Mouse (Mus musculus) neural tube, embryonic 11.5 days (tissue): Measurements from ENCODE around the gene Harbi1. TPM values are rescaled to one million over a fixed set of nuclear protein-coding genes. Genes with fewer than 3 reads are reported as not detected.

Experiments
- ATAC-seq: fragments of 200-750 bp; cut with Nextera tagmentation; 2 replicates; pipeline ENCODE4 v1.8.0; 2017; ENCODE audit warnings: moderate number of reproducible peaks, mild to moderate bottlenecking, moderate TSS enrichment, moderate library complexity; ENCODE audit not compliant: insufficient read depth, low FRiP score, low TSS enrichment
- DNase-seq: peaks from one replicate; pipeline ENCODE4 v3.0.0-alpha.2; 2015; ENCODE audit warnings: low spot score
- H3K27ac ChIP-seq: fragments of 300-500 bp; sonication (generic); 2 replicates; pipeline ENCODE4 v1.5.1; 2014; ENCODE audit warnings: low read depth, mild to moderate bottlenecking, low read length
- H3K27me3 ChIP-seq: fragments of 300-500 bp; sonication (generic); 2 replicates; pipeline ENCODE4 v1.6.1; 2014; ENCODE audit warnings: mild to moderate bottlenecking, low read length, mixed read lengths; ENCODE audit not compliant: control insufficient read depth, insufficient read depth
- H3K36me3 ChIP-seq: fragments of 300-500 bp; sonication (generic); 2 replicates; pipeline ENCODE4 v1.6.1; 2014; ENCODE audit warnings: mild to moderate bottlenecking, low read length, moderate library complexity, mixed read lengths; ENCODE audit not compliant: control insufficient read depth, insufficient read depth
- H3K4me1 ChIP-seq: fragments of 300-500 bp; sonication (generic); 2 replicates; pipeline ENCODE4 v1.6.1; 2014; ENCODE audit warnings: low read length, mixed read lengths; ENCODE audit not compliant: control insufficient read depth, insufficient read depth
- H3K4me2 ChIP-seq: fragments of 300-500 bp; sonication (generic); 2 replicates; pipeline ENCODE4 v1.6.1; 2014; ENCODE audit warnings: low read depth, mild to moderate bottlenecking, moderate library complexity
- H3K4me3 ChIP-seq: fragments of 300-500 bp; sonication (generic); 2 replicates; pipeline ENCODE4 v1.5.1; 2014; ENCODE audit warnings: low read depth, low read length
- H3K9ac ChIP-seq: fragments of 300-500 bp; sonication (generic); 2 replicates; pipeline ENCODE4 v1.6.1; 2014; ENCODE audit warnings: mild to moderate bottlenecking, low read length
- H3K9me3 ChIP-seq: fragments of 300-500 bp; sonication (generic); 2 replicates; pipeline ENCODE4 v1.6.1; 2016; ENCODE audit warnings: low read length; ENCODE audit not compliant: control insufficient read depth
- WGBS: fragments of 180-500 bp; shearing (Covaris S2); extraction: QIAGEN DNeasy Blood & Tissue Kit; methylation state at CpG from one replicate; pipeline ENCODE4 v1.1.7; 2014; 5-methylcytosine and 5-hydroxymethylcytosine counted together
- polyA plus RNA-seq: library from polyadenylated mRNA; unstranded; fragments of >200 nt; fragmentation: Nextera tagmentation; extraction: Ambion mirVana; gene quantifications from 2 replicates; pipeline ENCODE4 v1.2.1, GENCODE M21; 2014

Harbi1 gene
- polyA plus RNA-seq, result 15.5 and 17.3 TPM in 2 replicates

- under 1% methylated on average over 66 of the region's 66 CpGs for WGBS
- Histone ChIP-seq H3K4me3 (peak within 1 kb of the TSS; percentile 80), H3K4me1 (peaks cover 6% of the 10 kb centered on the region; the same call in 1 of the 2 replicates), H3K4me2 (peak within 1 kb of the TSS; percentile 87), H3K9ac (peak within 1 kb of the TSS; percentile 78), H3K9me3 (no peaks in the 10 kb centered on the region), H3K27ac (0 out of 2 replicates have a peak within 1 kb of the TSS, but pooled peaks have one; percentile 10), H3K36me3 (no peaks in the 10 kb centered on the region), H3K27me3 (no peaks in the 10 kb centered on the region)
- DNase-seq (peak; percentile 94), ATAC-seq (peak; percentile 95)
These were observed at the start of gene Harbi1, which contains the start of gene Atg13 for GRCm38 (mm10) chr2:91710272-91711234. Gene Harbi1 (plus strand): TSS chr2:91710852. Gene Atg13 (minus strand): TSS chr2:91710576.

- no peaks in the 10 kb centered on the region for H3K27me3 ChIP-seq
- H3K4me3 ChIP-seq, result no peak overlapping the region
- ATAC-seq (no peak), DNase-seq (no peak)
- H3K36me3 ChIP-seq, result no peaks in the 10 kb centered on the region; the same call in none of the 2 replicates
- H3K9ac ChIP-seq, result no peak overlapping the region
- 92% methylated on average over 6 of the region's 6 CpGs for WGBS
- no peaks in the 10 kb centered on the region for H3K4me1 ChIP-seq
- no peaks in the 10 kb centered on the region for H3K9me3 ChIP-seq
- H3K27ac ChIP-seq, result no peak overlapping the region
- no peak overlapping the region for H3K4me2 ChIP-seq
These were observed 49.7 kb upstream of the Harbi1 start for GRCm38 (mm10) chr2:91660981-91661380.

- DNase-seq (no peak), ATAC-seq (no peak)
- no peak overlapping the region for H3K4me2 ChIP-seq
- H3K9me3 ChIP-seq, result no peaks in the 10 kb centered on the region
- H3K4me1 ChIP-seq, result no peaks in the 10 kb centered on the region
- H3K36me3 ChIP-seq, result peaks cover 2% of the 10 kb centered on the region
- H3K9ac ChIP-seq, result no peak overlapping the region
- H3K27me3 ChIP-seq, result no peaks in the 10 kb centered on the region
- H3K27ac ChIP-seq, result no peak overlapping the region
- no peak overlapping the region for H3K4me3 ChIP-seq
These were observed 45.9 kb upstream of the Harbi1 start for GRCm38 (mm10) chr2:91664780-91665179.

- Histone ChIP-seq H3K9ac (no peak overlapping the region), H3K9me3 (no peaks in the 10 kb centered on the region), H3K36me3 (peaks cover 4% of the 10 kb centered on the region), H3K4me1 (no peaks in the 10 kb centered on the region), H3K27me3 (no peaks in the 10 kb centered on the region), H3K27ac (no peak overlapping the region), H3K4me2 (no peak overlapping the region), H3K4me3 (no peak overlapping the region)
- DNase-seq (no peak), ATAC-seq (no peak)
- 93% methylated on average over 6 of the region's 6 CpGs for WGBS
These were observed 44.2 kb upstream of the Harbi1 start for GRCm38 (mm10) chr2:91666386-91666910.

DNA sequence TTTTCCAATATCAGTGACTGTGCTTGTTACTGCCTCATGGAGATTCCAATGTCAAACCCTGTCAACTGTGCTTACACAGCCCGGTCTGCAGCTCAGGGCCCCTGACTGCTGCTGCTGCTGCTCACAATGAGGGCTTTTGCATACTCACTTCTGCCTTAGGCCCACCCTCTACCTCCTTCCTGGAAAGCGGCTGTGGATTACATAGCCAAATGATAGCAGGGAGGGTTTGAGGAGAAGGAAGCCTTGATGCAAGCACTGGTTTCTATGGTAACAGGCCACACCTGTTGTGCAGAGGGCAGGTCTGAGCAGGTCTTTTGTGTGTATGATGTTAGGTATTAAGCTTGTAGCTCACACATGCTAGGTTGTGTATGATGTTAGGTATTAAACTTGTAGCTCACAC, 42.9 kb upstream of the Harbi1 start:
- ATAC-seq (no peak), DNase-seq (no peak)
- peaks cover 4% of the 10 kb centered on the region for H3K36me3 ChIP-seq
- H3K27ac ChIP-seq, result no peak overlapping the region
- no peak overlapping the region for H3K9ac ChIP-seq
- no peak overlapping the region for H3K4me3 ChIP-seq
- no peaks in the 10 kb centered on the region for H3K9me3 ChIP-seq
- no peak overlapping the region for H3K4me2 ChIP-seq
- 83% methylated on average over 2 of the region's 2 CpGs for WGBS
- no peaks in the 10 kb centered on the region for H3K4me1 ChIP-seq
- H3K27me3 ChIP-seq, result no peaks in the 10 kb centered on the region

GRCm38 (mm10) chr2:91669326-91669725, 41.3 kb upstream of the Harbi1 start:
- Histone ChIP-seq H3K4me1 (no peaks in the 10 kb centered on the region), H3K4me3 (no peak overlapping the region), H3K27ac (no peak overlapping the region), H3K4me2 (no peak overlapping the region), H3K27me3 (no peaks in the 10 kb centered on the region), H3K9me3 (no peaks in the 10 kb centered on the region), H3K9ac (no peak overlapping the region), H3K36me3 (peaks cover 8% of the 10 kb centered on the region)
- ATAC-seq, result no peak
- DNase-seq, result no peak
- WGBS, result 93% methylated on average over 8 of the region's 8 CpGs

DNA sequence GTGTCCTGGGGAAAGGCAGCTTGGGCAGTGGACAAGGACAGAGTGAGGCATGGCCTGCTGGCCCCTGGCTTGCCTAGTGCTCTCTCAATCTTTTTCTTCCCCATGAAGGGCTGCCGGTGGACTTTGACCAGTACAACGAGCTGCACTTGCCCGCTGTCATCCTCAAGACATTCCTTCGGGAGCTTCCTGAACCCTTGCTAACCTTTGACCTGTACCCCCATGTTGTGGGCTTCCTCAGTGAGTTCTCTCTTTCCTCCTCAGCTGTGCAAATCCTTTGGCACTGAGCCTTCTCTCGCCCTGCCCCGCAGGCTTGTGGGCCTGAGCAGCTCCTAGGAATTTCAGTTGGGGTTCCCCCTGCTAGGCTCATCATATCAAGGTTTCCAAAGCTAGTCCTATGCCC, 40.6 kb upstream of the Harbi1 start:
- H3K27ac ChIP-seq, result no peak overlapping the region
- peaks cover 11% of the 10 kb centered on the region for H3K36me3 ChIP-seq
- H3K27me3 ChIP-seq, result no peaks in the 10 kb centered on the region
- no peak for DNase-seq
- no peak overlapping the region for H3K4me3 ChIP-seq
- no peaks in the 10 kb centered on the region for H3K4me1 ChIP-seq
- H3K4me2 ChIP-seq, result no peak overlapping the region
- H3K9me3 ChIP-seq, result no peaks in the 10 kb centered on the region
- H3K9ac ChIP-seq, result no peak overlapping the region
- WGBS, result 91% methylated on average over 6 of the region's 6 CpGs
- no peak for ATAC-seq

DNA sequence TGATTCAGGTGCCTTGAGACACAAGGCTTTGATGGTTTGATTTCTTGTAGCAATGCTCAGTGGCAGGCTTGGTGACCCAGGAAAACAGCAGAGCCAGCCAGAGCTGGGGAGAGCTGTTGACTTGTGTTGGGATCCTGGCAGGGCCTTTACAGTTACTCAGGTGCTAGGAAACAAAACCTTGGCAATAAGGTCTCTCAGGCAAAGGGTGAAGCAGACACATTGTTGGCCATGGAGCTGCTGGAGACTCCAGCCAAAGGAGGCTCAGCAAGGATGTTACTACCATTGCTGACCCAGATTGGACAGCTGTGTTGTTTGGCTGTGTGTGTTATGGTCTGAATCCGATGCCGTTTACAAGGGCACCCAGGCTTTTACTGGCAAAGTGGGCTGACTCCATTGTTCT, 37.1 kb upstream of the Harbi1 start:
- 69% methylated on average over 2 of the region's 2 CpGs for WGBS
- H3K9ac ChIP-seq, result no peak overlapping the region
- no peak for DNase-seq
- no peak overlapping the region for H3K4me3 ChIP-seq
- no peaks in the 10 kb centered on the region for H3K4me1 ChIP-seq
- ATAC-seq, result no peak
- peaks cover 12% of the 10 kb centered on the region for H3K36me3 ChIP-seq
- H3K4me2 ChIP-seq, result no peak overlapping the region
- no peaks in the 10 kb centered on the region for H3K27me3 ChIP-seq
- no peak overlapping the region for H3K27ac ChIP-seq
- no peaks in the 10 kb centered on the region for H3K9me3 ChIP-seq
